Mouse (Mus musculus) heart, adult 2 months (tissue): ENCODE measurements at regions not wholly inside any gene's neighbourhood (a gene's known extent, or its start where the extent isn't known, plus 50 kb on each side); places are given as distances from the start of the nearest gene placed in this dataset.
"Not testable (repeated sequence)": the region's sequence is repeated elsewhere in the genome, so short reads cannot be mapped to it uniquely, and the experiment has no call there.

Experiments used
- EP300 ChIP-seq: fragments of 200-500 bp; IDR thresholded peaks from 2 replicates; pipeline ENCODE4 v1.6.1; 2011; ENCODE audit warnings: low read depth, low read length, control low read depth; ENCODE audit not compliant: insufficient read depth
- POLR2A ChIP-seq: fragments of 200-500 bp; IDR thresholded peaks from 2 replicates; pipeline ENCODE4 v1.6.1; 2011; ENCODE audit warnings: mild to moderate bottlenecking, low read depth, low read length, control low read depth; ENCODE audit not compliant: insufficient read depth

DNA sequence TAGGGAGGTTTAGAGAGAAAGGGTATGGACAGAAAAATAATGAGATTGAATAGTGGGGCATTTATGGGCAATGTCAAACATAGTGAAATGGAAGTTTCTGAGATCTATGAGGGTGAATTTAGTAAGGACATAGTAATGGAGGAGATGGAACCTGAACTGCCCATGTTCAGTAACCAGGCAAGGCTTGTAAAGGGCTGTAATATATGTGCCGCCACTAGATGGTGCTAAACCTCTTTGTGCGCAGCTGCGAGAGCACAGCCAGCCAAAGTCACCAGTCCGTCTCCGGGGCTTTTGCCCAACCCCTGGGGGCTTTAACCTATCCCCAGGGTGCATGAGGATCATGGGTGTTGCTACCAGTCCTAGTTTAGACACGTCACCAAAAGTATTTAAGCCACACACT lies 77.7 kb upstream of the Vmn2r25 start:
- TF ChIP-seq EP300, POLR2A: not testable (repeated sequence)
